In genomic region chr1:181576322-181576721, GRCm38 (mm10) we compare ENCODE assay signal across 30 mouse cellular contexts. TPM values are rescaled to one million over a fixed set of nuclear protein-coding genes. Genes with fewer than 3 reads are reported as not detected.
DNase-seq lines count a peak whose midpoint lies in the region; ATAC-seq and TF ChIP-seq lines count a peak whose summit lies in the region.
"Had no signal": no experiment of that assay in that cellular context is flagged by ENCODE, and none has a peak within 500 bp of the region (broad histone marks: within the 10 kb centered on the region; RNA-seq: fewer than 3 reads in every experiment).

TSS of gene Dnah14 (plus strand) at chr1:181576559.

- H3K27me3 ChIP-seq in heart, embryonic 10.5 days (ENCODE audit: insufficient read depth, poor library complexity, severe bottlenecking) = no peaks in the 10 kb centered on the region
- H3K27me3 ChIP-seq in liver, embryonic 16.5 days (ENCODE audit: control insufficient read depth, insufficient read depth, low read depth, low read length) = no peaks in the 10 kb centered on the region
- no peaks in the 10 kb centered on the region for H3K27me3 ChIP-seq in liver, embryonic 12.5 days (replicated peaks)
- H3K27me3 ChIP-seq in testis, adult 2 months (ENCODE audit: control insufficient read depth, insufficient read depth, low read length) = no peaks in the 10 kb centered on the region
- H3K27me3 ChIP-seq: CH12.LX; embryonic facial prominence, embryonic 13.5 days; embryonic facial prominence, embryonic 15.5 days; forebrain, embryonic 12.5 days had no signal

- WGBS in heart, embryonic 10.5 days = 55% methylated on average over 12 of the region's 12 CpGs
- 38% methylated on average over 12 of the region's 12 CpGs for WGBS in liver, embryonic 16.5 days (ENCODE audit: insufficient replicate concordance)
- 30% methylated on average over 12 of the region's 12 CpGs for WGBS in liver, embryonic 12.5 days (ENCODE audit: insufficient replicate concordance)

- no peak within 1 kb of the TSS for H3K27ac ChIP-seq in heart, embryonic 10.5 days
- H3K27ac ChIP-seq in liver, embryonic 16.5 days (ENCODE audit: low read length) = no peak within 1 kb of the TSS
- H3K27ac ChIP-seq in liver, embryonic 12.5 days = no peak within 1 kb of the TSS
- peak within 1 kb of the TSS; percentile 98 for H3K27ac ChIP-seq in testis, adult 2 months (ENCODE audit: control insufficient read depth, insufficient read depth, low read depth, low read length)
- H3K27ac ChIP-seq: embryonic facial prominence, embryonic 13.5 days; embryonic facial prominence, embryonic 15.5 days; forebrain, embryonic 10.5 days; forebrain, embryonic 12.5 days had no signal

- ATAC-seq in liver, embryonic 16.5 days (ENCODE audit: low read depth) = 0 out of 2 replicates have a peak, but pooled peaks have one; percentile 13
- ATAC-seq in liver, embryonic 12.5 days = no peak
- ATAC-seq: activated CD4-positive, CD25-positive, alpha-beta regulatory T cell, adult 4 months; CD4-positive, CD25-positive, alpha-beta regulatory T cell, adult 4 months; forebrain, embryonic 14.5 days; forebrain, embryonic 16.5 days; Patski had no signal

- no peak for TF ChIP-seq CTCF in testis, adult 2 months (IDR thresholded peaks at IDR 0.05; ENCODE audit: control insufficient read depth, insufficient read depth, insufficient replicate concordance, low read depth, low read length)

- H3K9ac ChIP-seq in liver, embryonic 16.5 days (ENCODE audit: low read depth, low read length) = no peak within 1 kb of the TSS
- no peak within 1 kb of the TSS for H3K9ac ChIP-seq in liver, embryonic 12.5 days
- H3K9ac ChIP-seq: embryonic facial prominence, embryonic 13.5 days; embryonic facial prominence, embryonic 15.5 days; forebrain, embryonic 12.5 days had no signal

- no peaks in the 10 kb centered on the region for H3K9me3 ChIP-seq in heart, embryonic 10.5 days
- H3K9me3 ChIP-seq in liver, embryonic 16.5 days (replicated peaks; ENCODE audit: control insufficient read depth, low read length) = no peaks in the 10 kb centered on the region
- H3K9me3 ChIP-seq in liver, embryonic 12.5 days (replicated peaks) = no peaks in the 10 kb centered on the region
- H3K9me3 ChIP-seq: embryonic facial prominence, embryonic 13.5 days; embryonic facial prominence, embryonic 15.5 days; forebrain, embryonic 10.5 days; forebrain, embryonic 12.5 days; G1E had no signal

- H3K4me2 ChIP-seq in liver, embryonic 16.5 days (ENCODE audit: low read depth, low read length) = no peak within 1 kb of the TSS
- H3K4me2 ChIP-seq in liver, embryonic 12.5 days = no peak within 1 kb of the TSS
- H3K4me2 ChIP-seq: embryonic facial prominence, embryonic 13.5 days; embryonic facial prominence, embryonic 15.5 days; forebrain, embryonic 12.5 days had no signal

- peak; percentile 85 for TF ChIP-seq POLR2A in testis, adult 2 months (IDR thresholded peaks at IDR 0.05; ENCODE audit: control insufficient read depth, low read depth, low read length)

- no peak within 1 kb of the TSS for H3K4me3 ChIP-seq in heart, embryonic 10.5 days
- H3K4me3 ChIP-seq in liver, embryonic 16.5 days (ENCODE audit: low read depth, low read length) = no peak within 1 kb of the TSS
- H3K4me3 ChIP-seq in liver, embryonic 12.5 days = no peak within 1 kb of the TSS
- peak within 1 kb of the TSS; percentile 94 for H3K4me3 ChIP-seq in testis, adult 2 months (ENCODE audit: control insufficient read depth, low read depth, low read length)
- H3K4me3 ChIP-seq: embryonic facial prominence, embryonic 13.5 days; embryonic facial prominence, embryonic 15.5 days; erythroblast, embryonic 14.5 days; forebrain, embryonic 10.5 days; forebrain, embryonic 12.5 days had no signal

- DNase-seq in heart, adult 11 months = peak; percentile 51
- no peak for DNase-seq in heart, embryonic 10.5 days (ENCODE audit: low spot score)
- no peak for DNase-seq in testis, postnatal 10 days (ENCODE audit: low spot score)
- peak; percentile 37 for DNase-seq in testis, postnatal 14 days (ENCODE audit: low spot score)
- no peak for DNase-seq in thymus, postnatal 10 days (ENCODE audit: low spot score in 2 of 2)
- DNase-seq: adrenal gland, adult 8-10 months; adrenal gland, postnatal 14 days; adrenal gland, postnatal 36 days; B cell, adult 2 months; cerebellum, adult 11-12 months; cerebellum, adult 2 months; cerebellum, adult 9-10 months; cerebellum, postnatal 14 days; cerebellum, postnatal 36 days; embryo, embryonic 11 days had no signal

- no peaks in the 10 kb centered on the region for H3K4me1 ChIP-seq in heart, embryonic 10.5 days
- H3K4me1 ChIP-seq in liver, embryonic 16.5 days (ENCODE audit: control insufficient read depth, low read depth, low read length) = no peaks in the 10 kb centered on the region
- no peaks in the 10 kb centered on the region for H3K4me1 ChIP-seq in liver, embryonic 12.5 days
- peaks cover 3% of the 10 kb centered on the region for H3K4me1 ChIP-seq in testis, adult 2 months (ENCODE audit: control insufficient read depth, insufficient read depth, low read length)
- H3K4me1 ChIP-seq: embryonic facial prominence, embryonic 13.5 days; embryonic facial prominence, embryonic 15.5 days; forebrain, embryonic 10.5 days; forebrain, embryonic 12.5 days had no signal

- H3K36me3 ChIP-seq in heart, embryonic 10.5 days = no peaks in the 10 kb centered on the region
- no peaks in the 10 kb centered on the region for H3K36me3 ChIP-seq in liver, embryonic 16.5 days (ENCODE audit: control insufficient read depth, insufficient read depth)
- H3K36me3 ChIP-seq in liver, embryonic 12.5 days = no peaks in the 10 kb centered on the region
- H3K36me3 ChIP-seq in testis, adult 2 months (ENCODE audit: control insufficient read depth, insufficient read depth, low read length) = peaks cover 1% of the 10 kb centered on the region; the same call in 1 of the 2 replicates
- H3K36me3 ChIP-seq: embryonic facial prominence, embryonic 13.5 days; embryonic facial prominence, embryonic 15.5 days; forebrain, embryonic 10.5 days; forebrain, embryonic 12.5 days; G1E had no signal

RNA-seq across cellular contexts. Expression of gene Dnah14, which starts in this region (rescaled TPM):
- polyA plus RNA-seq in heart, embryonic 10.5 days (2016; fragmentation: Nextera tagmentation; extraction: Ambion mirVana) = 0.80 and 0.92 TPM in 2 replicates
- polyA plus RNA-seq in liver, embryonic 16.5 days (2015; fragmentation: Nextera tagmentation; extraction: Ambion mirVana) = 2.3 and 2.5 TPM in 2 replicates
- polyA plus RNA-seq in liver, embryonic 12.5 days (2016; fragmentation: Nextera tagmentation; extraction: Ambion mirVana) = 2.8 and 2.9 TPM in 2 replicates
- polyA plus RNA-seq in testis, adult 2 months (2012; rRNA removed) = 59.2 and 64.6 TPM in 2 replicates
- polyA plus RNA-seq: erythroblast, embryonic 14.5 days; G1E had no signal

Comparison
In these comparisons a context has a peak if more than half of its experiments do, and no peak if none do; other contexts are left out.
1. RNA of gene Dnah14 (polyA plus RNA-seq): 59.2 to 64.6 TPM in testis, adult 2 months; 2.8 to 2.9 TPM in liver, embryonic 12.5 days, 2.3 to 2.5 TPM in liver, embryonic 16.5 days and 0.80 to 0.92 TPM in heart, embryonic 10.5 days; every median in the first group is over 10 times any median in the second.
2. DNase-seq: peak in heart, adult 11 months (single experiment) and testis, postnatal 14 days (single experiment); none in heart, embryonic 10.5 days (single experiment), testis, postnatal 10 days (single experiment) and thymus, postnatal 10 days (0 of 2).